Mouse (Mus musculus): ENCODE data around the gene Ccdc88b. TPM values are rescaled to one million over a fixed set of nuclear protein-coding genes. Genes with fewer than 3 reads are reported as not detected.

Gene Ccdc88b
- polyA plus RNA-seq (2012; ENCODE audit: low replicate concordance): 8.8 and 20.9 TPM in 2 replicates

DNA sequence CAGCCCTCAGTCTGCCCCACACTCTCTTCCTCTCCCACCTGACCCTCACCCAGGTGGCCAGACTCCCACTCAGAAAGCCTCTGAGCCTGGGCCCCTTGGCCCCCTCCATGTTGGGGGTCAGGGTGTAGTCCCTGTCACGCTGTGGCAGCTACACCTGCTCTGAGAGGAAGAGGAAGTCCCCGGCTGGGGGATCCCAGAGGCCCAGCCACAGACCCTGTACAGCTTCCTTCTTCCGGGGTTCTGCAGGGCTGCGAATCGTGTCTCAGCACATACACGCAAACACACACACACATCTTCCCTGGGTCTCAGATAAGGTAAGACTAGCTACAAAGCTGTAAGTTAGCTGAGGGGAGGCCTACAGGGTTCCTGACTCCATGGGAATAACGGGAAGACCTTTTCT lies at the start of gene Ccdc88b:
Gene Ccdc88b (minus strand): TSS at position 181 of the 400 bp plus-strand sequence.

GRCm38 (mm10) chr19:6840475-6841291 lies 17.3 kb downstream of the Ccdc88b start, which contains the start of gene Rps6ka4:
Rps6ka4 (minus strand) TSS chr19:6840636.

Other genes with a start within 250 kb of the Ccdc88b start
- 41.3 and 41.4 TPM in 2 replicates for gene Rps6ka4, start 17.6 kb downstream of the Ccdc88b start, polyA plus RNA-seq (2012; ENCODE audit: low replicate concordance)
- gene Trmt112, start 51.5 kb upstream of the Ccdc88b start, polyA plus RNA-seq (2012; ENCODE audit: low replicate concordance): 80.0 and 128 TPM in 2 replicates
- 88.9 and 116 TPM in 2 replicates for gene Prdx5, start 51.9 kb upstream of the Ccdc88b start, polyA plus RNA-seq (2012; ENCODE audit: low replicate concordance)
- gene Esrra, start 63.6 kb upstream of the Ccdc88b start, polyA plus RNA-seq (2012; ENCODE audit: low replicate concordance): 67.0 and 113 TPM in 2 replicates
- gene Catsperz, start 67.2 kb upstream of the Ccdc88b start, polyA plus RNA-seq (2012; ENCODE audit: low replicate concordance): 0.41 TPM in 1 of 2 replicates, not detected in the other
- not detected in 2 replicates for gene Kcnk4, start 76.3 kb upstream of the Ccdc88b start, polyA plus RNA-seq (2012; ENCODE audit: low replicate concordance)
- 89.7 and 101 TPM in 2 replicates for gene Bad, start 83.7 kb upstream of the Ccdc88b start, polyA plus RNA-seq (2012; ENCODE audit: low replicate concordance)
- 65.6 and 67.0 TPM in 2 replicates for gene Gpr137, start 84.3 kb upstream of the Ccdc88b start, polyA plus RNA-seq (2012; ENCODE audit: low replicate concordance)
- gene Ppp1r14b, start 116.8 kb upstream of the Ccdc88b start, polyA plus RNA-seq (2012; ENCODE audit: low replicate concordance): 452 and 665 TPM in 2 replicates
- 22.0 and 26.6 TPM in 2 replicates for gene Plcb3, start 118.3 kb upstream of the Ccdc88b start, polyA plus RNA-seq (2012; ENCODE audit: low replicate concordance)
- 128 and 745 TPM in 2 replicates for gene Fkbp2, start 122.3 kb upstream of the Ccdc88b start, polyA plus RNA-seq (2012; ENCODE audit: low replicate concordance)
- 68.2 and 125 TPM in 2 replicates for gene Vegfb, start 129.4 kb upstream of the Ccdc88b start, polyA plus RNA-seq (2012; ENCODE audit: low replicate concordance)
- gene Dnajc4, start 134.4 kb upstream of the Ccdc88b start, polyA plus RNA-seq (2012; ENCODE audit: low replicate concordance): 15.2 and 25.4 TPM in 2 replicates
- 14.4 and 26.7 TPM in 2 replicates for gene Nudt22, start 137.9 kb upstream of the Ccdc88b start, polyA plus RNA-seq (2012; ENCODE audit: low replicate concordance)
- 0.27 and 2.1 TPM in 2 replicates for gene Trpt1, start 137.9 kb upstream of the Ccdc88b start, polyA plus RNA-seq (2012; ENCODE audit: low replicate concordance)
- 599 and 891 TPM in 2 replicates for gene Fermt3, start 161.3 kb upstream of the Ccdc88b start, polyA plus RNA-seq (2012; ENCODE audit: low replicate concordance)
- 38.3 and 182 TPM in 2 replicates for gene Stip1, start 181.8 kb upstream of the Ccdc88b start, polyA plus RNA-seq (2012; ENCODE audit: low replicate concordance)
- 7.0 and 13.3 TPM in 2 replicates for gene Macrod1, start 198.6 kb upstream of the Ccdc88b start, polyA plus RNA-seq (2012; ENCODE audit: low replicate concordance)
- 0.06 TPM in 1 of 2 replicates, not detected in the other for gene Flrt1, start 247.5 kb upstream of the Ccdc88b start, polyA plus RNA-seq (2012; ENCODE audit: low replicate concordance)

All from leukemia stem cell, adult 10-12 weeks (primary cell).